Mouse (Mus musculus) cerebellum, postnatal 10 days (tissue): Measurements from ENCODE around the gene Gm14137.

Experiments used
- DNase-seq, 2 experiments: peaks; one replicate each; pipeline ENCODE4 v3.0.0; 2021; ENCODE audit warnings: mixed read lengths in 2 of 2

Gm14137 gene

GRCm38 (mm10) chr2:119173991-119174651 is at the start of gene Gm14137:
TSS of gene Gm14137 (plus strand) at chr2:119174509.
- peak; percentile 77 to 80 for DNase-seq

DNA sequence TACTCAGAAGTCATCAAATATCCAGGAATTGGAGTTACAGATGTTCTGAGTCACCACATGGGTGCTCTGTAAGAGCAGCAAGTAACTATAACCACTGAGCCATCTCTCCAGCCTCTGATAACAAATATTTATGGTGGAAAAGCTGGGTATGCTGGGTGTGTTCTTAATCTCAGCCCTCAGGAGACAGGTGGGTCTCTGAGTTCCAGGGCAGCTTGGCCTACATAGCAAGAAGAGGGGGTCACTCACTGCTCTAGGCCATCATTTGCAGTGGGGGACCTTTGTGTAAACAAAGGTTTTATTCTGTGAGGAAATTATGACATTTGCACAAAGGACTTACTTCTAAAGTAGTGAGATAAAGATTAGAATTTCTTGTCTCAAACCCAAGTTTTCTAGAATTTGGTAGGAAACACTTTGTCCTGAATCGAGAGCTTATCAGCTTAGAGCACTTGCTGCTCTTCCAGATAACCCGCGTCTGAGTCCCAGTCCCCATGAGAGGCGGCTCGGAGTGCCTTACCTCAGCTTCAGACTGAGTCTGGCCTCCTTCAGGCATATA is 37.9 kb upstream of the Gm14137 start:
- no peak for DNase-seq

GRCm38 (mm10) chr2:119145199-119145598 is 29.1 kb upstream of the Gm14137 start:
- DNase-seq, result peak; percentile 26 to 30

- no peak for DNase-seq
Observed at GRCm38 (mm10) chr2:119146435-119146834, 27.9 kb upstream of the Gm14137 start.

GRCm38 (mm10) chr2:119147160-119147678 is 27.1 kb upstream of the Gm14137 start:
- no peak for DNase-seq

GRCm38 (mm10) chr2:119147775-119148174 is 26.5 kb upstream of the Gm14137 start:
- no peak for DNase-seq

DNA sequence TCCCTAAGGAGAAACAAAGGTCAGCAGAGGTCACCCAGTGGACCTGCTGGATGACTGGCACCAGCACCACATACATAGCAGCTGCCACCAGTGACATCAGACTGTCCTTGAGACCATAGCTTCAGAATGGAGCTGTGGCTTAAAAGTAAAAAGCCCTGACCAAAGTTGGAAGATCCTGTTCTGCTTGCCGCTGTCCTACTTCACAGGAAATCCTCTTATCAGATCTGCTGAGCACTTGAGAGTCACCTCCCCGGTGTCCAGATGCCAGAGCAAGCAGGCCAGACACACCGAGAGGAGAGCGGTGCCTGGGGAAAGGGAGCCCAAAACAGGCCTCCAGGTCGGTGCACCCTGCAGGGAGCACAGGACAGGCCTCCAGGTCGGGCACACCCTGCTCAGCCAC is 22.1 kb upstream of the Gm14137 start:
- no peak for DNase-seq

- no peak for DNase-seq
Observed at GRCm38 (mm10) chr2:119154683-119155082, 19.6 kb upstream of the Gm14137 start.

DNA sequence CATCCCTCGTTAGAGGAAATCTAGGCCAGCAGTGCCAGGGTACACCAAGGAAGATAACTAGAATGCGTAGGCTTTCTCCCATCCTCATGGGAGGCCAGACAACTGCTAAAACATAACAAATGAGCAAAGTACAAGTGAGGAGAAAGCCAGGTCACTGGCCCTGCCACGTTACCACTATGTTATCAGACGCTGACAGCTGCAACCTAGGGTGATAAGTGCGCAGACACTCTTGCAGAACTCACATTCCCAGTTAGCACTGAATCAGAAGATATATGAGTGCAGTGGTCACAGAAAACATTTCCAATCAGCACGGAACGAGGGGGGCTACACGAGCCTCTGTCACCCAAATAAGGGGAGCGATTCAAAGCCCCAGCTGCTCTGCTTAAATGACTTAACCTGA is 18.9 kb upstream of the Gm14137 start:
- no peak for DNase-seq

- DNase-seq, result no peak
Observed at GRCm38 (mm10) chr2:119156081-119156680, 18.1 kb upstream of the Gm14137 start.

- peak; percentile 99 for DNase-seq
Observed at GRCm38 (mm10) chr2:119156681-119157572, 17.4 kb upstream of the Gm14137 start, which contains the start of gene Rmdn3. TSS of gene Rmdn3 (minus strand) at chr2:119157034.

- DNase-seq, result no peak
Observed at GRCm38 (mm10) chr2:119157836-119158235, 16.5 kb upstream of the Gm14137 start.

DNA sequence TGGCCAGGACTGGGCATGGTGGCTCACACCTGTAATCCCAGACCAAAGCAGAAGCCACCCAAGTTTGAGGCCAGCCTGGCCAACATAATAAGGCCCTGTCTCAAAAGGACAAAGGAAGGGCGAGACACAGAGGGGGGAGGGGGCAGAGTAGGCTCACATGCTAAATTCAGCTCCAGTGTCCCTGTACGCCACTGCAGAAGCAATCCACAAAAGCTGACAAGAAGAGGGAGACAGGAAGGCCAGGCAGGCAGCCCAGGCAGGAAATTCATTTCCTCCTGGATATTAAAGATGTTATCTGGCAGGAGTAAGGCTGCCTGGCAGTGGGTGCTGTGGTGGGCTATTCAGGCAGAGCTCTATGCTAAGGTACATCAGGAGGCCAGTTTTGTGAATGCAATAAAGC is 13.1 kb upstream of the Gm14137 start:
- no peak for DNase-seq

DNA sequence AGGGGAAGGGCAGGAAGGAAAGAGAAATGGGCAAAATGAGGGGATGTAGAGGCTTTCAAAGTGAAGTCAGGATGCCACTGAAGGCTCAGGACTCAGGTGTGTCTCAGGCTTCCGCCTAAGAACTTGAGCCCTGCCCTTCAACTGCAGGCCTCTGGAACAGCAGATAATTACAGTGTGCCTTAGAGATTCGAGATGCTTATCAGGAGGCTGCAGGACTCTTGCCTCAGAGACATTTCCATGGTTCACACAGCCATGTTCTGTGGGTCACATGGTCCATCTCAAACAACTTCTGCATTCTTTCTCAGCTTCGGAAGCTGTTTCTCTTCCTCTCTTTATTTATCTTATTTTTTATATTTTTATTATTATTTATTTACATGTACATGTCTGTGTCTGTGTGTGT is 11.2 kb upstream of the Gm14137 start:
- no peak for DNase-seq

GRCm38 (mm10) chr2:119163999-119164398 is 10.3 kb upstream of the Gm14137 start:
- no peak for DNase-seq

- DNase-seq, result no peak
Observed at GRCm38 (mm10) chr2:119165401-119165800, 8.9 kb upstream of the Gm14137 start.

- DNase-seq, result peak; percentile 65 to 69
Observed at GRCm38 (mm10) chr2:119166901-119167865, 7.1 kb upstream of the Gm14137 start, which contains the start of gene Gchfr. TSS of gene Gchfr (plus strand) at chr2:119167773.

DNA sequence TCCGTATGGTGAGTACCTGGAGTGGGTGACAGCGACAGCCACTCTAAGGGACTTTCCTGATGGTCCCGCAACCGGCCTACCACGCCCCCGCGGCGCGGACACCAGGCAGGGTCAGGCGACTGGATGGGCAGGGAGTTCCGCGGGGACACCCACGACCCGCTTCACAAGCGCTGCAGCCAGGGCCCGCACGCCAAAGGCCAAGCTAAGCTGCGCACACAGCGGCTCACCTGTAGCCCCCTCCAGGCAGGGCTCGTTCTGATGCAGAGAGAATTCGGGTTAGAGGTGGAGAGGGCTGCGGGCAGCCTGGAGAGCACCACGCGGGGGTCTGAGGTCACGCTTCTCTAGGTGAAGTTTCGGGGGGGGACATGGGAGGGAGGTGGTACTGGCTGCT is 6.4 kb upstream of the Gm14137 start:
- no peak for DNase-seq

DNA sequence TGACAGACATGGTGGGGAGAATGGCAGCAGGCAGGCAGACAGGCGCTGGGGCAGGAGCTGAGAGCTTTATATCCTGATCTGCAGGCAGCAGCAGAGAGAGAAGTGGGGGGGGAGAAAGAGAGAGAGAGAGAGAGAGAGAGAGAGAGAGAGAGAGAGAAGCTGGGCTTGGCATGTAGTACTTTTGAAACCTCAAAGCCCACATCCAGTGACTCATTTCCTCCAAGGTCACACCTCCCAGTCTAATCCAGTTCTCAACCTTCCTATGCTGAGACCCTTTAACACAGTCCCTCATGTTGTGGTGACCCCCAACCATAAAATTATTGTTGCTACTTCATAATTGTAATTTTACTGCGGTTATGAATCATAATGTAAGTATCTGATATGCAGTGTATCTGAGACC is 4.0 kb upstream of the Gm14137 start:
- DNase-seq, result no peak

- no peak for DNase-seq
Observed at GRCm38 (mm10) chr2:119171574-119171973, 2.7 kb upstream of the Gm14137 start.

GRCm38 (mm10) chr2:119172446-119172845 is 1.9 kb upstream of the Gm14137 start:
- DNase-seq, result no peak
